Mouse (Mus musculus) right cerebral cortex, postnatal 36 days (tissue): ENCODE results near the gene Cacnb3.
"Not testable (repeated sequence)": the region's sequence is repeated elsewhere in the genome, so short reads cannot be mapped to it uniquely, and the experiment has no call there.

ENCODE experiments used
- DNase-seq, 2 experiments: peaks; one replicate each; pipeline ENCODE4 v3.0.0; 2022; ENCODE audit warnings: low spot score in 2 of 2, mixed read lengths in 1 of 2

Gene Cacnb3

DNA sequence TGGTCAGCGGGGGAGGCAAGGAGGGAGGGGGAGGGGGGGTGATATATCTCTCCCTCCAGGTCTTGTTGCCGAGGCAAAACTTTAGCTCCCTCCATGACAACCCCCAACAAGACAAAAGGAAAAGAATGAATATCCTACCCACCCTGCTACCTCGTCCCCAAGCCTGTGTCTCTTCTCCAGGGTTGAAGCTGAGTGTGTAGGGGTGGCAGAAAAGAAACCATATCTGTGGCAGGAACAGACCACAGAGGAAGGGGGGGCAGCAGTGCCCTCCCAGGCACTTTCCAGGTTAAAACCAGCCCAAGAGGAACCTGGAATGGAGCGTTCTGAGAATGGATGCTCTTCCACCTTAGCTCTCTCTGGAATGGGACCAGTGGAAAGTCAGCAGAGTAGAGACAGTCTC lies at the start of gene Cacnb3:
Gene Cacnb3, plus strand, starts transcription at position 301 of the 400 bp plus-strand sequence.
- no peak for DNase-seq

DNA sequence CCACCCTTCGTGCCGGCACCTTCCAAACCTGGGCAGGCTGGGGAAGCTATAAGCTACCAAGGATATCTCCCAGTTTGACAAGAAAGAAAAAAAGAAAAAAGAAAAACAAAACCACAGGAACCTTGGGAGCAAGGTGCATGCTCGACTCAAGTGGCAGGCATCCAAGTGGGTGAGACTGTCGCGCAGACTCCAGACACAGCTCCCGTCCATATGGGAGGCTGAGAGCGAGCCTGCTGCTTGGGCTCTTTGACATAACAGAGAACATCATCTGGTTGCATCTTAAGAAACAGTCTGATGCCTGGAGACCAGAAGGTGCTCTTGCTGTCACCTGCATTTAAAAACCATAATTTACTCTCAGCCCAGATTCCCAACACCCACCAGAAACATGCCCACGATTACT lies 48.2 kb upstream of the Cacnb3 start:
- DNase-seq = no peak

DNA sequence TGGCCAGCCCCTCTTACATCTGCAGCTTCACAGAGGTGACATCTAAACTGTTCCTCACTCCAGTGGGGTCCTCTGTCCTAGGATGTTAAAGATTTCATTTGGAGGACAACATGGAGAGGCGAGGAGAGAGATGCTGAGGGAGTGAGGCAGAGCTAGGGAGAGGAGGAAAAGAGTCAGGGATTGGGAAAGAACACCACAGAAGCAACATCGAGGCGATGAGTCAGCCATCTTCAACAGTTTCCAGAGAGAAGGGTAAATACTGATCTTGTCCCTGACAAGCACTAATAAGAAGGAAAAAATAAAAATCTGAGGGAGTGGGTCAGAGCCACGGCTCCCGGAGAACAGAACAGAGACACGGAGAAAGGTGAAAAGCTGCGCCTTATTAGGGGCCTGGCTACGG lies 47.6 kb upstream of the Cacnb3 start:
- no peak for DNase-seq

DNA sequence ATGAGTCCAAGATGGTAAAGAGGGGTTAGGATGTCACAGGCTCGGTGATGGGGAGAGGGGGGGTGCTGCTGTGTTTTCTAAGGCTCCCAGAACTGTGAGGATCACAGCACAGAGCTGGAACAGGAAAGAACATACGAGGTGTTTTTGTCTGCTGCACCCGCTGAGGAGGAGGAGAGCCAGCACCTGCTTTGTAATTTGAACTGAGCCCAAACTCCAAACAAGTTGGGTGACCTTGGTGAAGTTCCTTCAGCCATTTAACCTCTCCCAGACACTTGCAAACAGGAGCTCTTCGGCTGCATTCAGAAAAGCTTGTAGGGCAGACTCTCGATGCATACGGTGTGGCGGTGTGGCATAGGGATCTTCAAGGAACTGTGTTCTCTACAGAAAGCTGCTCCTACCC lies 45.2 kb upstream of the Cacnb3 start:
- DNase-seq = no peak

DNA sequence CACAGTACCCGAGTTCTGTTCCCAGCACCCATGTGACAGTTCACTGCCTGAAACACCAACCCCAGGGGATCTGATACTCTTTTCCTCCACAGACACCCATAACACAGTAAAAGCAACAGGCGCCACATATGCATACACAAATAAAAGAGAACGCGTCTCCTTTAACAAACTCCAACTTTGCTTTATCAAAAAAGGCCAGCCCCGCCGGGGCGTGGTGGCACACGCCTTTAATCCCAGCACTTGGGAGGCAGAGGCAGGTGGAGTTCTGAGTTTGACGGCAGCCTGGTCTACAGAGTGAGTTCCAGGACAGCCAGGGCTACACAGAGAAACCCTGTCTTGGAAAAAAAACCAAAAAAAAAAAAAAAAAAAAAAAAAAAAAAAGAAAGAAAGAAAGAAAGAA lies 44.5 kb upstream of the Cacnb3 start:
- not testable (repeated sequence) for DNase-seq

DNA sequence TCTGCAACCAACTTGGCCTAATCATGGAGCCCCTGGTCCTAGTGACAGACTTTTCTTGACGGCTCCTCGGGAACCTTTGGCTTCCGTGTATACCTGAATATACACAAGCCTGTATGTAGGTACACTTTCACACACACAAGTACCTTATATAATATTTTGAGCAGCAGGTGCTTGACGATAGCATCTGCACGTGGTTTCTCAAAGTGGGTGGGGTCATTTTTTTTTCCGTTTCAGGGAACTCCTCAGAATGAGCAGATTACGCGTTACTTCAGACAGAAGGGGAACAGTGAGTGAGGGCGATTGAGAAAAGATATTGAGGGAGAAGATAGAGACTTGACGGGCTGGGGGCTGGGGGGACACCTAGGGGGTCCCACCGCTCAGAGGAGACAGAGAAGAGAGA lies 42.9 kb upstream of the Cacnb3 start:
- no peak for DNase-seq

DNA sequence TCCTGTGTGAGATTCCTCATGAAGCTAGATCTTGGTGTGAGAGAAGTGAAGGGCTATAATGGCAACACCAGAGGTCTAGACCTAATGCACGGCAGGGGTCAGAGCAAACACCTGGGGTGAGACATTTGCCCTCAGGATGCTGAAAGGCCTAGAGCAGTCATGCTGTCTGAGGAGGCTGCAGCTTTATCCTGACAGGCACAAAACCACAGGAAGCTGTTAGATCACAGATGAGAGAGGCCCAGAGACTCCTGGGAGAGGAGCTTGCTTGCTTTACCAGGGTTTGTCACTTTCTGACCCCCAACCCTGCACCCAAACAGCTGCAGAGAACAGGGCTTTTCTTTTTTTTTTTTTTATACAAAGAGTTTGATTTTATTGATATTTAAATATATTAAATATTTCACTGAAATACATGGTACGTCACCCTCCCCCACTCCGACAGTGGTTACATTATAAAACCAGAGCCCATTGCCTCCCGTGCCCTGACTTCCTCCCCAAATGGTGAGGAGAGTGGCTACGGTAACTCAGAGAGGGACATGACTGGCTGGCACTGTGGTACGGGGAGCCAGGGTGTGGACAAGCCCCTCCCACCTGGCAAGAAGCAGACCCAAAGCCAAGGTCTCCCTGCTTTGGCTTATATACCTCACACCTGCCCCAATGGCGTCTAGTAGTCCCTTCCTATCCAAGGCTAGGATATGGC lies 40.9 kb upstream of the Cacnb3 start:
- DNase-seq = no peak

DNA sequence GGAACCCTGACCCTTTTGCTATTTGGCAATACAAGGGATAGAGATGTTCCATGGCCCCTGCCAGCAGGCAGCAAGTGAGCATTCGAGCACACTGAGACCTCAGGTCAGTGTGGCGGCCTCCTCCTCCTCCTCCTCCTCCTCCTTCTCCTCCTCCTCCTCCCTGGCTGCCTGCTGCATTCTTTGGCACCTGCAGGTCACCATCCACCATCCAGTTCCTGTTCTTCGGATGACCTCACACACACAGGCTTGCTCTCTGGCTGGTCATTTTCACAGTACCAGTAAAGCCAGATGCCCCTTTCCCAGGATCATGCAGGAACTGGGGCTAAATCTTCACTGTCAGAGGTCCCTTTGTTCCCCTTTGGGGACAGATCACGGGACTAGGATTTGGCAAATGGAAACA lies 39.2 kb upstream of the Cacnb3 start:
- no peak for DNase-seq

DNA sequence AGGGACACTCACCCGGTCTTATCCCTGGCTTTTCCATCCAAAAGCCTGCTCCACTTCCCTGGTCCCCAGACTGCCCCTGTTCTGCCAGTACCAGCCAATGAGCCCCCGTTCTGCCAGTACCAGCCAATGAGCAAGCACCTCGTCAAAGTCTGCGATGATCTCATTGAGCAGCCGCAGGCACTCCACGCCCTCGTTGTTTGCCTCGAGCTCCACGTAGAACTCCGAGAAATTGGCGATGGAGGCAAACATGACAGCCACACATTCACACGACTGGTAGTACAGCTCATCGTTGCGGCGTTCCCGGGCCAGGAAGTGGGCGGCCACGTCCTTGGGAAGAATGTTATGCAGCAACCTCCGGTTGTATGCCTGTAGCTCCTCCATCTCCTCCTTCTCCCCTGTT lies 36.4 kb upstream of the Cacnb3 start:
- peak; percentile 49 to 50 for DNase-seq

DNA sequence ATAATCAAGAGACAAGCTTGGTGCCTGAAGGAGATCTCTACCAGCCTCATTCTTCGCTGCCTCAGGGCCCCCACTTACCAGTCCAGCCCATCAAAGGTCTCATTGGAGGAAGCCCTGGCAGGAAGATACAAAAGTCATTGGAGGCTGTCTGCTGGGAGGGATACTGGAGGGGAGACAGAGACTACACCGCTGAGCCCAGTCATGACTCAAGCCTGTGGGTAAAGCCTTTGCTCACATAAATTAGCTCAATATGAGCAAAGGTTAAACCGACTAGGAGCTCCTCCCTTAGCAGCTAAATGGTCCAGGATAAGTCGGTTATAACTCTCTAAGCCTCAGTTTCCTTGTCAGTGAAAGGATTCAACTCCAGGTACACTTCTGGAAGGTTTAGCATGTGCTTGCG lies 35.6 kb upstream of the Cacnb3 start:
- no peak for DNase-seq

DNA sequence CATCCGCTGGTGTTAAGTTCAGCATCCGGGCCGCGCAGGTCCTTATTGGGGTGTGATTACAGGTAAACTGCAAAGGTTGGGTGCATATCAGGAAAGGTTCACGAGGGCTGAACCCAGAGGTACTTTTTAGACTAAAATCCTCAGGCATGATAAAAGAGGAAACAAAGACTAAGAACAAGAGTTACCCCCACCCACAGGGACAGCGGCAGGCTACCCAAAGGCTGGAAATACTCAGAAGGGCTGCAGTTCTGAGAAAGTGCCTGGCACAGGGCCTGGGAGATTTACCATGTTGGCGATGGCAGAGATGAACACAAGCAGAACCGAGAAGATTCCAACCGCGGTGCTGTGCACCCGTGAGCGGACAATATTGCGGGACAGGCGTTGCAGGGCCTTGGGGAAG lies 34.0 kb upstream of the Cacnb3 start:
- DNase-seq = no peak

DNA sequence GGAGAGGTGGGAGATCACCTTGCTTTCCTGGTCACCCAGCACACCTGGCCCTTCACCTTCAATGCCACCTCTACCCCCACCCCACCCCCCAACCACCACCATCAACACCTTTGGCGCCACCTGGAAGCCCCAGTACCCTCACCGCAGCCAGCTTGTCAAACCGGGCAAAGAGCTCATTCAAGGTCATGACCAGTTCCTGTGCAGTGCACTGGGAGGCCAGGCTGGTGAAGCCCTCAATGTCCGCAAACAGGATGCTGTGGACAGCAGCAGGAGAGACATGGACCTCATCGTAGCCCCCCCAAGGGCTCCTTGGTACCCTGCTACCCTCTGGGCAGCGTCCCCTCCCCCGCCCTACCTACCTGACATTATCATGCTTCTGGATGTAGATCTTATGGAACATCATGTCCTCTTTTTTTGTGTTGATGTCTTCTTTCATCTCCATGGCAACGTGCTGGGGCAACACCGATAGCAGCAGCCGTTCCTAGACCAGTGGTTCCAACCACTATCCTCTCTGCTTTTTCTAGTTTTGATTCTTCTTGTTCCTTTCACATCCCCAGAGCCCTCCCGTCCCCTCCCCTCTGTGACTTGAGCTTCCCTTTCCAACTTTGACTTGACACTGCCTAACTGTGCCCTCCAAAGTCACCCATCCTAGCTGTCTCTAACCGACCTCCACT lies 30.5 kb upstream of the Cacnb3 start:
- no peak for DNase-seq

DNA sequence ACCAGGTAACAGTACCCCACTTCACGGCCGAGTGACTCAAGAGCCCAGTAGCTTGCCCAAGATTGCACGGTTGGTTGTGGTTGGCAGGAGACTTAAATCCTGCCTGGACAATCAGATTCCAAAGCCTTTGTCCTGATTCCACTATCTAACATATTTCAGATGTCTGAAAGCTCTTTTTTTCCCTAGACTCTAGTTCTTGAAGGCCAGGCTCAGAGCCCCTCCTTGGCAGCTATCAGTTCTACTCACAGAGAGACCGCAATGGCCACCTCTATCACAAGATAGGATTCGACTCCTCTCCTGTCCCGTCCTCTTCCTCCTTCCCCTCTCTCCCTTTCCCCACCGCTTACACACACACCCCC lies 28.8 kb upstream of the Cacnb3 start:
- DNase-seq = no peak

DNA sequence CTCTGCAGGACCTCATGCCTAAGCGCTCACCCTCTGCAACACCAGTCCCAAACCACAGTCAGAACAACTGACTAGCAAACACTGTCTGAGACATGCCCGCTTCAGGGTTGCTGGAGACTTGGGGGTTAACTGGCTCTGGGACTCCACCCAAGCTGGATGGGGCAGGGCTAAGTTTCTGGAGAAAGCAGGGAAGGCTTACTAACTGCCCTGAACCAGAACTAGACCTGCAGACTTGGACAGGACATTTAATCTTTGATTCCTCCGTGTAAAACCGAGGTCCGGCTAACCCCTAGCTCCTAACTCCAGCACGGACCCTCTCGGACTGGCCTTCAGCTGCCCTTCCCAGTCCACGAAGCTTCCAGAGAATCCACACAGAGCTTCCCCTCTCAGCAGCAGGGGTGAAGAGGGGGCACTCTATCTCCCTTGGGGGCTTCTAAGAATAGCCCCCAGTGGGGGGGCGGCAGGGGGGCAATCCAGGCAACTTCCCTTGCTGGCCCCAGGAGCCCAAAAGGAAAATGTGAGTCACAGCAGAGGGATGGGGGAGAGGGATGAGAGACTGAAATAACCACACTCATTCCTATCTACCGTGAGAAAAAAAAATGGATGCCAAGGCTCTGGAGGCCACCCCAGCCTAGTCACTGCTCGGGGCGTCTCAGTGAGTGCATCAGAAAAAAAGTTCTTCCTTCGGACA lies 28.3 kb upstream of the Cacnb3 start:
- no peak for DNase-seq

DNA sequence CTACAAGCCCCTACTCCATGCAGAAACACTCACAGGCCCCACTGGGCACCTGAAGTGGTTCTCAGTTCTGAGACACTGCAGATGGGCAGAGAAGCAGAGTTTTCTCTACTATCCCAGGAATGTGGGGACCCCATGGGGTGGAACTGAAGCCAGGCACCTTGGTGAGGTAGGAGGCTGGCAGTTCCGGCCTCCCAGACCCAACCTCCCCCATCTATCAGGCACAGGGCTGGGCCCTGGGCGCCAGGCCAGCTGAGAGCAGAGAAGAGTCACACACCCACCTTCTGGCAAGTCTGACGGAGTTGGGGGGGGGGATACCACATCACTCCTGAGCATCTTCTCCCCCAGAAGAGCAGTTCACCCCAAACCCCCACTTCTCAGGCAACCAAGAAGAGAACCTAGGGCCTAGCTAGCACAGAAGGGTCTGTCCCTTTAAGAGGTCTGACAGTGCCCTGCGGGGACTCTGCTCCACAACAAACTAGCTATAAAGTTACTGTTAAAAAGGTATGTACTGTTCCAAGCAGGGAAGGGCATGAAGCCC lies 27.6 kb upstream of the Cacnb3 start:
- DNase-seq = no peak

DNA sequence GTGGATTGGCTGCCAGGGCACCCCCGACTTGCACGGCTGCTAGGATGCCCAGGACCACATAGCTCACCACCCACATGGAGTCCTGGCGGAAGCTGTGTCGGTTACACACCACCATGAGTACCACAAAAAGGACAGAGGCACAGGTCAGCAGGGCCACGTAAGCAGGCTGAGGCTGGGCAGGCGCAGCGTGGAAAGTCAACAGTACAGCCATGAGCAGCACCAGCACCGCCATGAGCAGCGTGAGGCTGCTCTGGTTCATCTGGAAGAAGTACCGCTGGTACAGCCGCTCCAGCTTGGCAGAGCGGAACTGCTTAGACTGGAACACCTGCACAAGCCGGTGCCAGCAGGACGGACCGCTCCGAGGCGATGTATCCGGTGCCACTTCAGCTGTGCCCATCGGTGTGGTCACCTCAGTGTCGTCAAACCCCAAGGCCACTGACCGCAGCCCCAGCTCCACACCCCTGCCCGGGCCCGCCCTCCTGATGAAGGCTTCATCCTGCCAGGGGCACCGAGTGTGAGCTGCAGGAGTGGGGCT lies 26.5 kb upstream of the Cacnb3 start:
- DNase-seq = no peak

DNA sequence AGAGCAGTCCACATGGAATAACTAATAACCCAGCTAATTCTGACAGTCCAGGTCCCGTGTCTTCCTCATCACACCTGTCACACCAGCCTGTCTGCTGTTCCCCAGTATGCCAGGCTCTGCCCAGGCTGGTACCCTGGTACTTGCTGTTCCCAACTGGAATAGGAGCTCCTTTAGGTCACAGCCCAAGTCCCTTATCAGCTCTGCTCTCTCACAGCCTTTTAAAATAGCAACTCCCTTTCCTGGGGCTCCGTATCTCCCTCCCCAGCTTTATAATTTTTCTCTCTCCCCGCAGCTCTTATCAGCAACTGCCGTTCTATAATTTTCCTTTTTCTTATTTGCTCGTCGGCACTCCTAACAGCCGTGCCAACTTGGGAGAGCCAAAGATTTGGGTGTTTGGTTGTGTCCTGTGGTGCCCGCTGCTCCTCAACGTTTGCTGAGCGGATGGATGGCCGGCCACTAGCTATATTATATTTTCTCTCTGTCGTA lies 24.5 kb upstream of the Cacnb3 start:
- DNase-seq = no peak

DNA sequence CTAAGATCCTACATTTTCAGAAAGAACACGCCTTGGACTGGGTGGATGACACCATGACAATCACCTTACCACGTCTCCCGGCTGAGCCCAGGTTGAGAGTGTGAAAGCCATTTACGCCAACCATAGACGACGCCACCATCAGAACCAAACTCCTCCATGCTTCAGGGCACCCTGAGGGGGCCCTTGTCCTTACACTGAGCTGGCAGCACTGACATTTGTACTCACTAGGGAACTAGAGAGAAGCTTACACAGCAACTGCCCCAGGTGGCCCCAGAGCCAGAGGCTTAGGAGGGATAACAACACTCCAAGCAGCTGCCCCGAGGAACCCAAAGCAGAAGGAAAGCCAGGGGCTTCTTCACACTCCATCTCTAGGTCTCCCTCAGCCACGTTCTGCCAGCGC lies 23.9 kb upstream of the Cacnb3 start:
- DNase-seq = no peak

DNA sequence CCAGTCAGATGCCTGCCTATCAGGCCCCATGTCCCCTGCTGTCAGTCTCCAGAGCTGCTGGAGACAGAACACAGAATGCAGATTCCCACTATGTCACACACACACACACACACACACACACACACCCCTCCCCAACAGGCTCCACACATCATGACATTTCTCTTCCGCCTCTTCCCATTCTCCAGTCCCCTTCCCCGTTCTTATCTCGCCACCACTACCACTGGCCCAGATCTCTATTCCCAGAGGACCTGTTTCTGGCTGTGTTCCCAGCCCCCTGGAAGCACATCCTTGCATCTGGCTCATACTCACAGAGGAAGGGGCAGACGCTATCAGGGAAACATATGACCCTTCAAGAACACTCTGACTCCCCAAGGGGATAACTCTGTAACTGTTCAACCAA lies 23.1 kb upstream of the Cacnb3 start:
- no peak for DNase-seq

DNA sequence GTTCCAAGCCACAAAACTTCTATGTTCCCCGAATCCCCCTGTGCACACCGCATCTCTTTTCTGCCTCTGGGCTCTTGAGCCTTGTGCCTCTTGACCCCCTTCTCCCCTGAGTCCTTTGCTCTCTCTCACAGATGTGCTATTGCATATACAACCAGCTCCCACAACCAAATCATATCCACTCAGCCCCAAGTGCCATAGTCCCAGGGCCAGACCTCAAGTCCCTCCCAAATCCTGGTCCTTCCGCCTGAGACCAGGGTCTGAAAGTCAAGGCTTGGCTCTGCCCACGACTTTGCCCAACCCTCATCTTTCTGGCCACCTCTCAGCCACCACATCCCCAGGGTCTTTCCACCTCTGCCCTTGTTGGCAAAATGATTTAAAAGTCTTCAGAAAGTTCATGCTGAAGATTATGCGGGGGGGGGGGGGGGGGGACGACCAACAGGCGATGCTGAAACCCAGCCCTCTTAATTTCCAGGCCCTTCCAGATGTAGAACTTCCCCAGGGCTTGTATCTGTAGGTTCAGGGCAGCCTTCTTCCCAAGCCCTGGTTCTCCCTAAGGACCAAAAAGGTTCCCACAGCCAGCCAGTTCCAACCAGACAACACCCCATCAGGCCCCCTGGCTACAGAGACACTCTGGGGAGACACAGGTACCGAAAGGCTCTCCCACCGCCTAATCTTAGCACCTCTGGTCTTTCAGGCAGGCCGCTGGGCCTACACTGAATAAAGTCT lies 22.4 kb upstream of the Cacnb3 start:
- no peak for DNase-seq

DNA sequence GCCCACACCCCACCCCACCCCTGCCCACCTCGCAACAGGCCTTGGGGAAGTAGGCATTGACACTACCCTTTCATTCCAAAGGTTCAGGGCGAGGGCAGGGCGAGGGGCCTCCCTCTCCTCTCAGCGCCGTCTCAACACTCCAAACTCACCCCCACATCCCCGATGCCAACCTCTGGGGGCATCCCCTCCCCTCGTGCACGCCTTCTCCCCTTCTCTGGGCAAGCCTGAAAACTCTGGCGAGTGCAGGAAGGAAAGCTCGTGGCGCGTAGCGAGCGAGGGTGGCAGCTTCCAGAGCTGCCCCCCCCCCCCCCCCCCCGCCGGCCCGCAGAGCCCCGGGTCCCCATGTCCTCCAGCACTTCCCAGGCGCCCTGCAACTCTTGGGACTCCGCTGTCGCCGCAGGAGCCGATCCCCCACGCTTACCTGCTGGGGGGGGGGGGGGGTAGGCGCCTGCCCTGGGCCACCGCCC lies 21.8 kb upstream of the Cacnb3 start:
- DNase-seq = no peak
